Mouse (Mus musculus): ENCODE data around the gene Pyroxd2.
"Not testable (repeated sequence)": the region's sequence is repeated elsewhere in the genome, so short reads cannot be mapped to it uniquely, and the experiment has no call there.

Gene Pyroxd2

DNA sequence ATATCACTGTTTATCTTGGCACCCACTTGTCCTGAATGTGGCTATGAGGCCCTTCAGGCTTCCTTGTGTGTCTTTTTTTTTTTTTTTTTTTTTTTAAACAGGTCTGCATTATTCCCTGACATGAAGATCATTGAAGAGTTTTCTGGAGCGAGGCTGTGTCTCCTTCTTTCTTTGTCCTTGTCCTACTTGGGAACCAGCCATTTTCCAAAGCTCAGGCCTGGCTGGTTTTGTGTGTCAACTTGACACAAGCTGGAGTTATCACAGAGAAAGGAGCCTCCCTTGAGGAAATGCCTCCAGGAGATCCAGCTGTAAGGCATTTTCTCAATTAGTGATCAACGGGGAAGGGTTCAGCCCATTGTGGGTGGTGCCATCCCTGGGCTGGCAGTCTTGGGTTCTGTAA, 69.8 kb downstream of the Pyroxd2 start:
- not testable (repeated sequence) for DNase-seq

DNA sequence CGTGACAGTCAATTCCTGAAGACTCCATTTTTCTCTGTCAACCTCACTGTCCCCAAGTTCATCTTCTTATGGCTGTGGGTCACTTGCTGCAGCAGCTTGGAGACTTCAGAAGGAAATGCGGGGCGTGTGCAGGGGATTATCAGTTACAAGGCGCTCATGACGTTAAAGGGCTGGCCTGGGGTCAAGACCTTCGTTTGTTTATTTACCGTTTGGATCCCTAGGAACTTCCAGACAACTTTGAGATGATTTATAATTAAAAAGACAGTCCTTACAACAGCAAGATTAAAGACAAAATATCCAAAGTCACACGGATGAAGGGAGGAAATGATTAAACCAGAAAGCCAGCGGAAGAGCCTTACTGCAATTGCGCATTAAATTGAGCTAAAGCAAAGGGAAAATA, 74.4 kb downstream of the Pyroxd2 start:
- no peak for DNase-seq

DNA sequence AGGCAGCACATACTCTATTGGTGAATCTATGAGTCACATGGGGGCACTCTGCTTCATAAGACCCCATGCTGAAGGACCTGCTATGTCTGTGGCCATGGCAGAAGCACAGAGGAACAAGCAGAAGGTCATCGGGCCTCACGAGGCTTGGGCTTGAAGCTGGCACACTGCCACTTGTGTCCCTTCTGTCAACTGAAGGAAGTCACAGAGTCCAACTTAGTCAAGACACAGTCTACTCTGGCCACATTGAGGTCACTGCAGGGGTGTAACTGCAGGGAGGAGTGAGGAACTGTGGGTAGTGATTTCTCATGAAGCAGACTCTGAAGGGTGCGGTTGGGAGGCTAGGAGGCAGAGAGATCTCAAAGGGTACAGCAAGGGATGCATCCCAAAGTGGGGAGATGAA, 75.1 kb downstream of the Pyroxd2 start:
- DNase-seq: no peak

DNA sequence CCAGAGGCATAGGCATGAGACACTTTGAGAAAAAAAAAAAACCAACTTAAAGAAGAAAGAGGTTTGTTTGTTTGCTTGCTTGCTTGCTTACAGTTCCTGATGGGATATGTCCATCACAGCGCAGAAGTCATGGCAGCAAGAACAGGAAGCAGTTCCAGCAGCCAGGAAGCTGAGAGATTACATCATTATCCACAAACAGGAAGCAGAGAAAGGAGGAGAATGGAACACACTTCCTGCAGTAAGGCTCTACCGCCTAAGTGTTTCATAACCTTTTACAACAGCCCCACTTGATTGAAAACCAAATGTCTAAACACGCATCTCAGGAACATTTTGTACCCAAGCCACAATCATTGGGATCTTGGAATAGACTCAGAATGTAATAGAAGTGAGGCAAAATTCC, 75.6 kb downstream of the Pyroxd2 start:
- no peak for DNase-seq

Data from right cerebral cortex, postnatal 4 days (tissue).